Mouse (Mus musculus) heart, adult 2 months (tissue): ENCODE measurements around the gene Sacm1l. TPM values are rescaled to one million over a fixed set of nuclear protein-coding genes. Genes with fewer than 3 reads are reported as not detected.
A peak's percentile ranks its signal among the peaks of the same experiment; 100 is the strongest.

Source experiments
- DNase-seq, 2 experiments: peaks; one replicate each; pipeline ENCODE4 v3.0.0; 2021
- H3K27ac ChIP-seq: fragments of 200-600 bp; 2 replicates; pipeline ENCODE4 v1.8.1; 2022
- H3K27me3 ChIP-seq: fragments of 200-500 bp; 2 replicates; pipeline ENCODE4 v1.6.1; 2012; ENCODE audit warnings: mild to moderate bottlenecking, low read length, inconsistent platforms, mixed read lengths; ENCODE audit not compliant: control insufficient read depth, insufficient read depth
- H3K36me3 ChIP-seq: fragments of 200-500 bp; 2 replicates; pipeline ENCODE4 v1.6.1; 2012; ENCODE audit warnings: low read length, inconsistent platforms; ENCODE audit not compliant: control insufficient read depth, insufficient read depth
- H3K4me1 ChIP-seq: fragments of 200-500 bp; 2 replicates; pipeline ENCODE4 v1.6.1; 2011; ENCODE audit warnings: low read length; ENCODE audit not compliant: control insufficient read depth, insufficient read depth
- H3K4me3 ChIP-seq: fragments of 200-600 bp; 2 replicates; pipeline ENCODE4 v1.8.1; 2022
- H3K79me2 ChIP-seq: fragments of 200-500 bp; replicated peaks from 2 replicates; pipeline ENCODE4 v1.6.1; 2012; ENCODE audit warnings: mild to moderate bottlenecking, inconsistent platforms, low read length, moderate library complexity, mixed read lengths; ENCODE audit not compliant: control insufficient read depth, insufficient read depth
- H3K9ac ChIP-seq: fragments of 200-500 bp; 2 replicates; pipeline ENCODE4 v1.6.1; 2012; ENCODE audit warnings: low read depth, mild to moderate bottlenecking, control low read depth, inconsistent platforms, low read length, mixed read lengths
- CTCF ChIP-seq: fragments of 200-600 bp; IDR thresholded peaks from 2 replicates; pipeline ENCODE4 v1.8.1; 2022; ENCODE audit warnings: antibody characterized with exemption, mild to moderate bottlenecking, moderate library complexity
- EP300 ChIP-seq: fragments of 200-500 bp; IDR thresholded peaks from 2 replicates; pipeline ENCODE4 v1.6.1; 2011; ENCODE audit warnings: low read depth, low read length, control low read depth; ENCODE audit not compliant: insufficient read depth
- POLR2A ChIP-seq: fragments of 200-500 bp; IDR thresholded peaks from 2 replicates; pipeline ENCODE4 v1.6.1; 2011; ENCODE audit warnings: mild to moderate bottlenecking, low read depth, low read length, control low read depth; ENCODE audit not compliant: insufficient read depth
- WGBS: fragments of 180-500 bp; shearing (Covaris S2); methylation state at CpG from one replicate; pipeline ENCODE4 v1.1.7; 2018; 5-methylcytosine and 5-hydroxymethylcytosine counted together
- intact Hi-C: fragments of 180-260 bp; cut with DNase I; formaldehyde crosslinking; loops from one replicate; pipeline ENCODE4 v1.15.1; 2025
- polyA plus RNA-seq: library from polyadenylated mRNA; depleted of rRNA; stranded (reverse); fragments of >200 nt; gene quantifications from 2 replicates; pipeline ENCODE4 v1.2.3, GENCODE M21; 2012
- total RNA-seq, 2 experiments: library from RNA; stranded (reverse); gene quantifications; 2 replicates each; pipeline ENCODE4 v1.2.3; 2021

Gene Sacm1l
- total and polyA plus RNA-seq, 3 experiments: 8.3 to 36.8 (median 35.4) TPM

DNA sequence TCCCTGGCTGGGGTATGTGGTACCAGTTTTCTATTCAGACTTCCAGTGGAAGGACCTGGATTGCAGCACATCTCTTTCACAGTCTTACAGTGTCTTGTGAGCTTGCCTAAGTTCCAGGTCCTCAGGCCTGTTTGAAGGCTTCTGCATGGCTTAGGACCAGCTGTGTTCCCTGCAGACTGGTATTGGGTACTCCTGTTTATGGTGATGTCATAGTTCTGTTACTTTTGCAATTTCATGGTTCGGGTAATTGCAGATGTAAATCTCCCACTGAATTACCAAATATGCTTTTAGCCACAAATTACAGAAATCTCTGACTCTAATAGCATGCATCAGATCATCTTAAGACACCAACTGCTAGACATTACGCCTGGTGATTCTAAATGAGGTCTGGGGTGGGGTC lies 14.5 kb upstream of the Sacm1l start:
- H3K79me2 ChIP-seq: no peaks in the 10 kb centered on the region
- 89% methylated on average over 2 of the region's 2 CpGs for WGBS
- H3K4me3 ChIP-seq: no peak overlapping the region
- no peaks in the 10 kb centered on the region for H3K27me3 ChIP-seq
- no peak for DNase-seq
- H3K36me3 ChIP-seq: peaks cover 12% of the 10 kb centered on the region
- peaks cover 3% of the 10 kb centered on the region; the same call in 1 of the 2 replicates for H3K4me1 ChIP-seq
- intact Hi-C loops: no loop called here
- no peak overlapping the region for H3K27ac ChIP-seq
- no peak for TF ChIP-seq POLR2A
- TF ChIP-seq EP300: no peak
- no peak for TF ChIP-seq CTCF
- no peak overlapping the region for H3K9ac ChIP-seq

DNA sequence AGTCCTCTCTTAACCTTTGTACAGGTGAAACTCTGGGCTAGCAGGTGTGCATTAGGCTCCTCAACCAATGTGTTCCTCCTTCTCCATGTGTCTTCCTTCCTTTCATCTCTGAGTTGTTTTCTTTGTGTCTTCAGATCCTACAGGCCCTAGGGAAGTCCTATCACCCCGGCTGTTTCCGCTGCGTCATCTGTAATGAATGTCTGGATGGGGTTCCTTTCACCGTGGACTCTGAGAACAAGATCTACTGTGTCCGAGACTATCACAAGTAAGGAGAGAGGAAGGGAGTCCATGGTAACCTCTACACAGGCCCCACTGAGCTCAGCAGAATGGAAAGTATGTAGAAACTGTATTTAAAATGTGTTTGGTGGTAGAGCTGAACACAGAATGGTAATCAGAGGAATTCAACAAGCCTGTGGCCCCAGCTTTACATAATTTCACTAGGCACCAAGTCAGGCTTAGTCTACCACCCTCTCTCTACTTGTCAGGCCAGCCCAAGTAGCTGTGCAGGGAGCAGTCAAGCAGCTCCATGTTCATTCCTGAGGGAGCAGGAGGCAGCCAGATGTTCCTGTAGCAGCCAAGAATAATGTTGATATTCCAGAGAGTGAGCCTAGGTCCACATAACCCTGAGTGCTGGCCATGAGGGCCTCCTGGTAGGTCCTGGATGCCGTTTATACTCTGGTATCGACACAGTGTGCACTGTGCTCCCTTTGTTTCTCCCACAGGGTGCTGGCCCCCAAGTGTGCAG lies 12.7 kb upstream of the Sacm1l start:
- 64% methylated on average over 7 of the region's 7 CpGs for WGBS
- Histone ChIP-seq H3K9ac (no peak overlapping the region), H3K4me3 (no peak overlapping the region), H3K27me3 (no peaks in the 10 kb centered on the region), H3K27ac (no peak overlapping the region), H3K36me3 (peaks cover 10% of the 10 kb centered on the region), H3K4me1 (peaks cover 3% of the 10 kb centered on the region), H3K79me2 (no peaks in the 10 kb centered on the region)
- intact Hi-C loops: no loop called here
- no peak for TF ChIP-seq POLR2A
- TF ChIP-seq EP300: no peak
- TF ChIP-seq CTCF: no peak
- DNase-seq: no peak

DNA sequence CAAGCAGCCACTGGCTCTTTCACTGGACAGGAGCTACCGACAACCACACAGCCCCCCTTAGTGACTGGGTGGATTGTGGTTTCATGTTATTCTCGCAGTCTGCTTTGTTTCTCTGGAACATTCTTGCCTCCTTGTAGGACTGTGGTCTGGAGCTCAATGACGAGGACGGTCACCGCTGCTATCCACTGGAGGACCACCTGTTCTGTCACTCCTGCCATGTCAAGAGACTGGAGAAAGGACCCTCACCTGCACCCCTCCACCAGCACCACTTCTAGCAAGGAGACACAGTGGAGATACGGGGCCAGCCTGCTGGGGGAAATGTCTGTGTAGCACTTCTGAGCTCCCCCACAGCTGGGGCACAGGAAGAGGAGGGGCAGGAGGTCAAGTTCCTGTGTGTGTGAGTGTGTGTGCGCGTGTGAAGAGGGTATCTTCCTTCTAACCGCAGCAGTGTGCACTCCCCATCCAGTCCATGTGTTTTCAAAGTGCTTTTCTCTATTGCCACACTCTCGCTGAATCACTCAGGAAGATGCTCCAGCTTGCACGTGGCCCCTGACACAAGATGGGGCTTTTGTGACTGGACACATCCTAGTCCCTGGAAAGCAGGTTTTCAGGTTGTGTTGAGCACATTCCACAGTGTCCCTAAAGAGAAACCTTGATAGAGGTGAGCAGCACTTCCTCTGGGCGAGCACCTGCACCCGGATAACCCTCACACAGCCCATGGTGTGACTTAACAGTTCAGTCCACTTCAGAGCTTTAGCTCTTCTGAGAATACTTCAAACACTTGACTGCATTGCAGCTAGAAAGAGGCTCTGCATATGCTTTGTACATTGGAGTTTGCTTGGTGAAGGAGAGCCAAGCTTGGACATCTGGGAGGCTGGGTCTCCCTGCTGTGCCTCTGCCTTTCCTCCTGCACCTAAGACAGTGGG lies 10.3 kb upstream of the Sacm1l start:
- Histone ChIP-seq H3K79me2 (no peaks in the 10 kb centered on the region), H3K4me1 (peaks cover 3% of the 10 kb centered on the region), H3K9ac (no peak overlapping the region), H3K4me3 (no peak overlapping the region), H3K27me3 (no peaks in the 10 kb centered on the region), H3K27ac (no peak overlapping the region), H3K36me3 (peaks cover 8% of the 10 kb centered on the region)
- intact Hi-C loops: no loop called here
- 64% methylated on average over 13 of the region's 13 CpGs for WGBS
- TF ChIP-seq CTCF (no peak), POLR2A (no peak), EP300 (no peak)
- peak in 1 of 2 experiments; percentile 35 for DNase-seq

DNA sequence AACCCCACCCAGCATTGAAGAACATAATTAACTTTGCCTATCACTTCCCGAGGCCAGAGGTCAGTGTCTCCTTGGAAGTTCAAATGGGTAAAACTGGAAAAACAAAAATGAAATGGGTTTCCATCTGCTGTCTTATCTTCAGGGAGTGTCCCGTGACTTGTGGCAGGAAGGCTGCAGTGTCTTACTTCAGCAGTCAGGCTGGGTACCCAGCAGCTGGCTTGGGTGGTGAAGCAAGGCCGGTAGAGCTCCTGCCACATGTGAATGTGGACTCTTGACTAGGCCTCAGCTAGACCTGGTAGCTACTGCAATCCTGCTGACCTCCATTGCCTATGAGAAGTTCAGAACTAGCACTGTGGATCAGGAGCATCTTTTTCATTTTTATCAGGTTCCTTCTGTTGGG lies 8.8 kb upstream of the Sacm1l start:
- Histone ChIP-seq H3K79me2 (no peaks in the 10 kb centered on the region; the same call in 1 of the 2 replicates), H3K27ac (no peak overlapping the region), H3K4me1 (peaks cover 4% of the 10 kb centered on the region), H3K4me3 (no peak overlapping the region), H3K27me3 (no peaks in the 10 kb centered on the region), H3K36me3 (peaks cover 5% of the 10 kb centered on the region), H3K9ac (no peak overlapping the region)
- TF ChIP-seq POLR2A: no peak
- 0 out of 2 replicates have a peak, but pooled peaks have one; percentile 12 for TF ChIP-seq EP300
- 45% methylated on average over 3 of the region's 3 CpGs for WGBS
- intact Hi-C loops: loop anchor here (10.0 kb wide), 2 partner anchors 156 to 366 kb away; partner anchors contain the start of genes Clec3b and Lars2
- DNase-seq: no peak

DNA sequence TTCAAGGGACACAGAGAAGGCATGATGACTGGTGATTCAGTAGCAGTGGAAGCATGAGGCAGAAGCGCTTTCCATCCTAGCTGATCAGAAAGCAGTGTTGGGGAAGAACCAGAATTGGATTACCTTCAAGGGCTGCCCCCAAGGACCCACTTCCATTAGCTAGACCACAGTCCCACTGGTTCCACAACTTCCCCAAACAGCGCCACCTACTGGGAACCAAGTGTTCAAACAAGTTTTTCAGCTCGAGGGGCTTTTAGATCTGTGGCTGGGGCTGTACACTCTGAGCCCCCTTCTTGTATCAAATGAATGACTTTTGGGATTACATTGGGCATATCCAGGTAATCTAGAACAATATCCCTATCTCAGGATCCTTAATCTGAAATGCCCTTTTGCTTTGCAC lies 5.9 kb upstream of the Sacm1l start:
- Histone ChIP-seq H3K4me3 (no peak overlapping the region), H3K36me3 (peaks cover 3% of the 10 kb centered on the region), H3K27me3 (no peaks in the 10 kb centered on the region), H3K4me1 (peaks cover 7% of the 10 kb centered on the region), H3K9ac (no peak overlapping the region), H3K79me2 (no peaks in the 10 kb centered on the region; the same call in 1 of the 2 replicates), H3K27ac (no peak overlapping the region)
- DNase-seq: no peak
- intact Hi-C loops: loop anchor here (2.0 to 10.0 kb wide), 4 partner anchors 19 to 369 kb away; partner anchors contain the start of genes Clec3b, Lars2 and Limd1
- TF ChIP-seq POLR2A (no peak), EP300 (no peak), CTCF (peak; percentile 86)
- WGBS: 41% methylated on average over 3 of the region's 3 CpGs
